Mouse (Mus musculus) hindbrain, embryonic 10.5 days (tissue): Measurements from ENCODE around the gene Zfp638. TPM values are rescaled to one million over a fixed set of nuclear protein-coding genes. Genes with fewer than 3 reads are reported as not detected.
A peak's percentile ranks its signal among the peaks of the same experiment; 100 is the strongest.
"Not testable (repeated sequence)": the region's sequence is repeated elsewhere in the genome, so short reads cannot be mapped to it uniquely, and the experiment has no call there.

Source experiments
- DNase-seq: peaks from one replicate; pipeline ENCODE4 v3.0.0-alpha.2; 2017; ENCODE audit warnings: low spot score
- H3K27ac ChIP-seq: fragments of 300-500 bp; sonication (generic); 2 replicates; pipeline ENCODE4 v1.5.1; 2016; ENCODE audit warnings: mild to moderate bottlenecking, moderate library complexity
- H3K27me3 ChIP-seq: fragments of 300-500 bp; sonication (generic); 2 replicates; pipeline ENCODE4 v1.6.1; 2016; ENCODE audit warnings: mild to moderate bottlenecking; ENCODE audit not compliant: poor library complexity, insufficient read depth, severe bottlenecking
- H3K36me3 ChIP-seq: fragments of 300-500 bp; sonication (generic); 2 replicates; pipeline ENCODE4 v1.6.1; 2016; ENCODE audit warnings: mild to moderate bottlenecking, moderate library complexity
- H3K4me1 ChIP-seq: fragments of 300-500 bp; sonication (generic); replicated peaks from 2 replicates; pipeline ENCODE4 v1.6.1; 2016; ENCODE audit warnings: mild to moderate bottlenecking
- H3K4me3 ChIP-seq: fragments of 300-500 bp; sonication (generic); 2 replicates; pipeline ENCODE4 v1.5.1; 2016; ENCODE audit warnings: mild to moderate bottlenecking, moderate library complexity
- H3K9me3 ChIP-seq: fragments of 300-500 bp; sonication (generic); 2 replicates; pipeline ENCODE4 v1.6.1; 2016; ENCODE audit warnings: mild to moderate bottlenecking, moderate library complexity
- WGBS: fragments of 180-500 bp; shearing (Covaris S2); methylation state at CpG from one replicate; pipeline ENCODE4 v1.1.7; 2016; 5-methylcytosine and 5-hydroxymethylcytosine counted together
- polyA plus RNA-seq: library from polyadenylated mRNA; unstranded; fragments of >200 nt; fragmentation: Nextera tagmentation; extraction: Ambion mirVana; gene quantifications from 2 replicates; pipeline ENCODE4 v1.2.1, GENCODE M21; 2016

Gene Zfp638
- polyA plus RNA-seq, 1 experiment from 2014 or later = 51.3 TPM

GRCm38 (mm10) chr6:84002716-84003115 is 135.8 kb downstream of the Zfp638 start:
- 73% methylated on average over 1 of the region's 1 CpGs for WGBS
- Histone ChIP-seq H3K36me3 (peaks cover 21% of the 10 kb centered on the region), H3K4me1 (no peaks in the 10 kb centered on the region), H3K4me3 (no peak overlapping the region), H3K27me3 (peaks cover under 1% of the 10 kb centered on the region; the same call in 1 of the 2 replicates), H3K9me3 (no peaks in the 10 kb centered on the region), H3K27ac (no peak overlapping the region)
- DNase-seq = no peak

- Histone ChIP-seq H3K9me3 (no peaks in the 10 kb centered on the region), H3K36me3 (peaks cover 5% of the 10 kb centered on the region), H3K27ac (no peak overlapping the region), H3K4me1 (peaks cover 15% of the 10 kb centered on the region), H3K27me3 (peaks cover 16% of the 10 kb centered on the region), H3K4me3 (no peak overlapping the region)
- no peak for DNase-seq
- WGBS = 84% methylated on average over 4 of the region's 4 CpGs
Measured at GRCm38 (mm10) chr6:84004295-84004694, 137.4 kb downstream of the Zfp638 start.

- DNase-seq = peak; percentile 72
- H3K4me1 ChIP-seq = peaks cover 47% of the 10 kb centered on the region
- H3K9me3 ChIP-seq = no peaks in the 10 kb centered on the region
- H3K27me3 ChIP-seq = peaks cover 29% of the 10 kb centered on the region
- H3K27ac ChIP-seq = peak within 1 kb of the TSS; percentile 78
- H3K4me3 ChIP-seq = peak within 1 kb of the TSS; percentile 60
- 1% methylated on average over 41 of the region's 41 CpGs for WGBS
- no peaks in the 10 kb centered on the region for H3K36me3 ChIP-seq
Measured at GRCm38 (mm10) chr6:84008363-84009171, 141.7 kb downstream of the Zfp638 start, which contains the start of gene Dysf. TSS of gene Dysf (plus strand) at chr6:84008590.

GRCm38 (mm10) chr6:84009172-84009872 is 142.4 kb downstream of the Zfp638 start:
- peak overlapping the region; percentile 78 for H3K27ac ChIP-seq
- no peak for DNase-seq
- H3K36me3 ChIP-seq = no peaks in the 10 kb centered on the region
- no peaks in the 10 kb centered on the region for H3K9me3 ChIP-seq
- WGBS = 27% methylated on average over 8 of the region's 8 CpGs
- H3K4me1 ChIP-seq = peaks cover 47% of the 10 kb centered on the region
- H3K27me3 ChIP-seq = peaks cover 29% of the 10 kb centered on the region
- peak overlapping the region; percentile 60 for H3K4me3 ChIP-seq

- Histone ChIP-seq H3K27me3 (peaks cover 29% of the 10 kb centered on the region), H3K9me3 (no peaks in the 10 kb centered on the region), H3K36me3 (no peaks in the 10 kb centered on the region), H3K4me3 (peak overlapping the region; percentile 60), H3K27ac (peak overlapping the region; percentile 78), H3K4me1 (peaks cover 47% of the 10 kb centered on the region)
- WGBS = 26% methylated on average over 4 of the region's 4 CpGs
- no peak for DNase-seq
Measured at GRCm38 (mm10) chr6:84009915-84010302, 143.0 kb downstream of the Zfp638 start.

- Histone ChIP-seq H3K27ac (peak overlapping the region; percentile 78), H3K4me1 (peaks cover 47% of the 10 kb centered on the region), H3K9me3 (no peaks in the 10 kb centered on the region), H3K36me3 (no peaks in the 10 kb centered on the region), H3K27me3 (peaks cover 29% of the 10 kb centered on the region), H3K4me3 (peak overlapping the region; percentile 60)
- 34% methylated on average over 8 of the region's 8 CpGs for WGBS
- DNase-seq = peak; percentile 57
Measured at GRCm38 (mm10) chr6:84010303-84011225, 143.7 kb downstream of the Zfp638 start.

GRCm38 (mm10) chr6:84014961-84015683 is 148.2 kb downstream of the Zfp638 start:
- Histone ChIP-seq H3K27me3 (peaks cover 29% of the 10 kb centered on the region), H3K4me1 (peaks cover 36% of the 10 kb centered on the region)
- not testable (repeated sequence) for H3K9me3 ChIP-seq, H3K4me3 ChIP-seq, H3K27ac ChIP-seq, H3K36me3 ChIP-seq, DNase-seq
- WGBS = 64% methylated on average over 4 of the region's 4 CpGs

- H3K27ac ChIP-seq = no peak overlapping the region
- no peak overlapping the region for H3K4me3 ChIP-seq
- no peaks in the 10 kb centered on the region for H3K9me3 ChIP-seq
- DNase-seq = no peak
- H3K4me1 ChIP-seq = peaks cover 19% of the 10 kb centered on the region
- peaks cover 38% of the 10 kb centered on the region for H3K27me3 ChIP-seq
- 91% methylated on average over 7 of the region's 7 CpGs for WGBS
- H3K36me3 ChIP-seq = no peaks in the 10 kb centered on the region
Measured at GRCm38 (mm10) chr6:84016851-84017250, 149.9 kb downstream of the Zfp638 start.

- peak; percentile 20 for DNase-seq
- peaks cover 15% of the 10 kb centered on the region for H3K4me1 ChIP-seq
- no peak overlapping the region for H3K27ac ChIP-seq
- WGBS = 53% methylated on average over 3 of the region's 3 CpGs
- no peaks in the 10 kb centered on the region for H3K9me3 ChIP-seq
- peaks cover 39% of the 10 kb centered on the region for H3K27me3 ChIP-seq
- H3K4me3 ChIP-seq = no peak overlapping the region
- no peaks in the 10 kb centered on the region for H3K36me3 ChIP-seq
Measured at GRCm38 (mm10) chr6:84017392-84017791, 150.5 kb downstream of the Zfp638 start.

GRCm38 (mm10) chr6:84018906-84019550 is 152.1 kb downstream of the Zfp638 start:
- no peaks in the 10 kb centered on the region for H3K9me3 ChIP-seq
- WGBS = 7% methylated on average over 28 of the region's 28 CpGs
- H3K36me3 ChIP-seq = no peaks in the 10 kb centered on the region
- peak; percentile 47 for DNase-seq
- peaks cover 11% of the 10 kb centered on the region for H3K4me1 ChIP-seq
- H3K4me3 ChIP-seq = peak overlapping the region; percentile 53
- peaks cover 39% of the 10 kb centered on the region for H3K27me3 ChIP-seq
- H3K27ac ChIP-seq = peak overlapping the region; percentile 42

- WGBS = 78% methylated on average over 4 of the region's 4 CpGs
- no peak for DNase-seq
- Histone ChIP-seq H3K4me1 (peaks cover 11% of the 10 kb centered on the region), H3K4me3 (no peak overlapping the region), H3K27ac (no peak overlapping the region), H3K27me3 (peaks cover 39% of the 10 kb centered on the region), H3K9me3 (no peaks in the 10 kb centered on the region), H3K36me3 (no peaks in the 10 kb centered on the region)
Measured at GRCm38 (mm10) chr6:84020002-84020401, 153.1 kb downstream of the Zfp638 start.
